Comparison of ENCODE assay signal across 8 mouse cellular contexts in genomic region chr8:8660307-8661098, GRCm38 (mm10). TPM values are rescaled to one million over a fixed set of nuclear protein-coding genes. Genes with fewer than 3 reads are reported as not detected.
DNase-seq lines count a peak whose midpoint lies in the region; ATAC-seq and TF ChIP-seq lines count a peak whose summit lies in the region.

No protein-coding gene starts in this region.

- H3K9me3 ChIP-seq in kidney, postnatal 0 days (replicated peaks; ENCODE audit: low read length) = no peaks in the 10 kb centered on the region
- H3K9me3 ChIP-seq in G1E (replicated peaks) = peaks cover 3% of the 10 kb centered on the region; the same call in 1 of the 2 replicates
- no peaks in the 10 kb centered on the region for H3K9me3 ChIP-seq in embryonic facial prominence, embryonic 15.5 days (replicated peaks)
- no peaks in the 10 kb centered on the region for H3K9me3 ChIP-seq in intestine, embryonic 15.5 days

- no peaks in the 10 kb centered on the region for H3K36me3 ChIP-seq in kidney, postnatal 0 days (ENCODE audit: insufficient read depth, low read length)
- H3K36me3 ChIP-seq in G1E (replicated peaks) (peaks cover 29% of the 10 kb centered on the region), myocyte (ENCODE audit: control insufficient read depth, insufficient read depth) (no peaks in the 10 kb centered on the region)
- no peaks in the 10 kb centered on the region for H3K36me3 ChIP-seq in embryonic facial prominence, embryonic 15.5 days
- no peaks in the 10 kb centered on the region for H3K36me3 ChIP-seq in intestine, embryonic 15.5 days

- no peak for TF ChIP-seq POLR2A in myocyte (IDR thresholded peaks at IDR 0.05; ENCODE audit: insufficient read length, low read depth)

- H3K79me2 ChIP-seq in myocyte (ENCODE audit: control insufficient read depth, insufficient read depth) = peaks cover 59% of the 10 kb centered on the region

- peak overlapping the region; percentile 86 for H3ac ChIP-seq in myocyte (ENCODE audit: control insufficient read depth, insufficient read length)

- WGBS in kidney, postnatal 0 days = under 1% methylated on average over 87 of the region's 88 CpGs
- WGBS in embryonic facial prominence, embryonic 15.5 days = under 1% methylated on average over 88 of the region's 88 CpGs
- under 1% methylated on average over 87 of the region's 88 CpGs for WGBS in intestine, embryonic 15.5 days

- H3K4me2 ChIP-seq in kidney, postnatal 0 days (ENCODE audit: low read length) = peak overlapping the region; percentile 93
- H3K4me2 ChIP-seq in embryonic facial prominence, embryonic 15.5 days (replicated peaks) = peak overlapping the region; percentile 84
- H3K4me2 ChIP-seq in intestine, embryonic 15.5 days (replicated peaks) = peak overlapping the region; percentile 82
- peak overlapping the region; percentile 75 for H3K4me2 ChIP-seq in myocyte (ENCODE audit: low read depth)

- H3K4me3 ChIP-seq in kidney, postnatal 0 days (replicated peaks; ENCODE audit: low read depth, low read length) = peak overlapping the region; percentile 88
- H3K4me3 ChIP-seq in G1E (ENCODE audit: low read depth, low read length) (peak overlapping the region; percentile 78), myocyte (peak overlapping the region; percentile 88)
- H3K4me3 ChIP-seq in embryonic facial prominence, embryonic 15.5 days (replicated peaks) = peak overlapping the region; percentile 89
- H3K4me3 ChIP-seq in intestine, embryonic 15.5 days (replicated peaks) = peak overlapping the region; percentile 91

- DNase-seq in kidney, postnatal 0 days (ENCODE audit: low spot score) = no peak
- DNase-seq in kidney, adult 8-10 months = no peak
- DNase-seq in G1E (ENCODE audit: low spot score) = peak; percentile 8
- no peak for DNase-seq in yolk sac, embryonic 10.5 days (ENCODE audit: low spot score)

- peak; percentile 47 for ATAC-seq in kidney, postnatal 0 days (replicated peaks; ENCODE audit: low FRiP score, low read depth)
- no peak for ATAC-seq in G1E (ENCODE audit: extremely low read depth, insufficient number of reproducible peaks, low FRiP score, poor library complexity, severe bottlenecking)
- peak; percentile 24 for ATAC-seq in embryonic facial prominence, embryonic 15.5 days (ENCODE audit: insufficient number of reproducible peaks, low FRiP score, low TSS enrichment, low read depth)
- peak; percentile 57 for ATAC-seq in intestine, embryonic 15.5 days
- no peak for ATAC-seq in megakaryocyte progenitor cell, adult 5-6 weeks (replicated peaks; ENCODE audit: poor library complexity)

- H3K9ac ChIP-seq in kidney, postnatal 0 days (ENCODE audit: low read depth, low read length) = peak overlapping the region; percentile 81
- peak overlapping the region; percentile 75 for H3K9ac ChIP-seq in embryonic facial prominence, embryonic 15.5 days
- peak overlapping the region; percentile 88 for H3K9ac ChIP-seq in intestine, embryonic 15.5 days

- no peaks in the 10 kb centered on the region; the same call in 1 of the 2 replicates for H3K4me1 ChIP-seq in kidney, postnatal 0 days (replicated peaks; ENCODE audit: insufficient read depth, low read length)
- peaks cover 23% of the 10 kb centered on the region for H3K4me1 ChIP-seq in G1E (ENCODE audit: insufficient read depth, low read depth, low read length)
- peaks cover 26% of the 10 kb centered on the region for H3K4me1 ChIP-seq in embryonic facial prominence, embryonic 15.5 days
- H3K4me1 ChIP-seq in intestine, embryonic 15.5 days (replicated peaks) = peaks cover 11% of the 10 kb centered on the region; the same call in 1 of the 2 replicates

- peak overlapping the region; percentile 77 for H3K27ac ChIP-seq in kidney, postnatal 0 days
- peak overlapping the region; percentile 89 for H3K27ac ChIP-seq in embryonic facial prominence, embryonic 15.5 days (replicated peaks)
- peak overlapping the region; percentile 77 for H3K27ac ChIP-seq in intestine, embryonic 15.5 days

- TF ChIP-seq CTCF in kidney, postnatal 0 days (IDR thresholded peaks at IDR 0.05; ENCODE audit: low read depth) = no peak
- TF ChIP-seq CTCF in G1E (IDR thresholded peaks at IDR 0.05; ENCODE audit: low read depth, low read length) = no peak

- H3K27me3 ChIP-seq in kidney, postnatal 0 days (ENCODE audit: insufficient read depth, low read length) = no peaks in the 10 kb centered on the region
- H3K27me3 ChIP-seq in G1E (ENCODE audit: insufficient read depth, low read length) = peaks cover 22% of the 10 kb centered on the region
- H3K27me3 ChIP-seq in embryonic facial prominence, embryonic 15.5 days = no peaks in the 10 kb centered on the region
- no peaks in the 10 kb centered on the region for H3K27me3 ChIP-seq in intestine, embryonic 15.5 days (replicated peaks)
- H3K27me3 ChIP-seq in myocyte (ENCODE audit: control insufficient read depth, insufficient read depth, insufficient read length) = no peaks in the 10 kb centered on the region

TF ChIP-seq in myocyte, 11 proteins besides CTCF, POLR2A, EP300 and RAD21:
- TF ChIP-seq E2F4 (IDR thresholded peaks at IDR 0.05; ENCODE audit: insufficient read depth) (no peak), MYOD1 (IDR thresholded peaks at IDR 0.05; ENCODE audit: control insufficient read depth in 1 of 3, insufficient read length in 2 of 3, low read depth in 2 of 3) (peak in 2 of 3 experiments; percentile 14 to 21), CEBPB (IDR thresholded peaks at IDR 0.05; ENCODE audit: insufficient read depth, poor library complexity, severe bottlenecking) (no peak), MYOG (IDR thresholded peaks at IDR 0.05; ENCODE audit: control insufficient read depth in 1 of 3, insufficient read depth in 1 of 3, insufficient read length in 2 of 3, low read depth in 2 of 3) (peak in 2 of 3 experiments; percentile 21 to 25)
TF ChIP-seq in myocyte: peak in this region for 2.

RNA-seq across cellular contexts. Expression of gene Efnb2, which starts 0.5 kb away (rescaled TPM):
- polyA plus RNA-seq in kidney, postnatal 0 days (2015; fragmentation: Nextera tagmentation; extraction: Ambion mirVana) = 24.0 and 27.4 TPM in 2 replicates
- total RNA-seq in G1E (2014; fragmentation: Nextera tagmentation) (0.30 and 0.49 TPM in 2 replicates), G1E (2017) (0.23 and 0.44 TPM in 2 replicates)
- polyA plus RNA-seq in G1E (2012) (0.02 and 0.06 TPM in 2 replicates), myocyte (2012; fragmentation: generic; extraction: Trizol) (10.3 TPM)
- 27.1 and 30.6 TPM in 2 replicates for polyA plus RNA-seq in embryonic facial prominence, embryonic 15.5 days (2015; fragmentation: Nextera tagmentation; extraction: Ambion mirVana)
- polyA plus RNA-seq in intestine, embryonic 15.5 days (2015; fragmentation: Nextera tagmentation; extraction: Ambion mirVana) = 14.1 TPM in 2 replicates
- total RNA-seq in megakaryocyte progenitor cell, adult 5-6 weeks (2015) = 0.15 and 0.35 TPM in 2 replicates
- 0.24 and 0.50 TPM in 2 replicates for total RNA-seq in megakaryocyte progenitor cell, adult 5-6 weeks (2017)

RNA-seq across cellular contexts. Expression of gene Arglu1, which starts 29.8 kb away (rescaled TPM):
- 160 and 169 TPM in 2 replicates for polyA plus RNA-seq in kidney, postnatal 0 days (2015; fragmentation: Nextera tagmentation; extraction: Ambion mirVana)
- total RNA-seq in G1E (2014; fragmentation: Nextera tagmentation) (118 and 128 TPM in 2 replicates), G1E (2017) (127 and 138 TPM in 2 replicates)
- polyA plus RNA-seq in G1E (2012) (89.0 and 102 TPM in 2 replicates), myocyte (2012; fragmentation: generic; extraction: Trizol) (17.7 TPM)
- polyA plus RNA-seq in embryonic facial prominence, embryonic 15.5 days (2015; fragmentation: Nextera tagmentation; extraction: Ambion mirVana) = 140 and 144 TPM in 2 replicates
- polyA plus RNA-seq in intestine, embryonic 15.5 days (2015; fragmentation: Nextera tagmentation; extraction: Ambion mirVana) = 107 and 121 TPM in 2 replicates
- total RNA-seq in megakaryocyte progenitor cell, adult 5-6 weeks (2015) = 85.5 and 96.3 TPM in 2 replicates
- 97.6 and 140 TPM in 2 replicates for total RNA-seq in megakaryocyte progenitor cell, adult 5-6 weeks (2017)

Comparison
In these comparisons a context has a peak if more than half of its experiments do, and no peak if none do; other contexts are left out.
1. ATAC-seq: peak in kidney, postnatal 0 days (single experiment), embryonic facial prominence, embryonic 15.5 days (single experiment) and intestine, embryonic 15.5 days (single experiment); none in G1E (single experiment) and megakaryocyte progenitor cell, adult 5-6 weeks (single experiment).
2. RNA of gene Efnb2, which starts 0.5 kb away (polyA plus RNA-seq): 24.0 to 27.4 TPM in kidney, postnatal 0 days, 27.1 to 30.6 TPM in embryonic facial prominence, embryonic 15.5 days, 14.1 TPM in intestine, embryonic 15.5 days and 10.3 TPM in myocyte (single experiment); 0.02 to 0.06 TPM in G1E; every median in the first group is over 10 times any median in the second.
3. Peak in every context shown above with its lines, with median percentiles within 50 percentile points of each other: H3K27ac ChIP-seq, H3K4me2 ChIP-seq, H3K4me3 ChIP-seq and H3K9ac ChIP-seq.